Mouse (Mus musculus) forebrain, embryonic 15.5 days (tissue): ENCODE measurements around the gene Aurka. TPM values are rescaled to one million over a fixed set of nuclear protein-coding genes. Genes with fewer than 3 reads are reported as not detected.

Experiments used
- ATAC-seq: fragments of 200-750 bp; cut with Nextera tagmentation; replicated peaks from 2 replicates; pipeline ENCODE4 v1.8.0; 2017; ENCODE audit warnings: mild to moderate bottlenecking, moderate TSS enrichment, moderate library complexity
- H3K27ac ChIP-seq: fragments of 300-500 bp; sonication (generic); replicated peaks from 2 replicates; pipeline ENCODE4 v1.5.1; 2015; ENCODE audit warnings: mild to moderate bottlenecking, inconsistent platforms
- H3K27me3 ChIP-seq: fragments of 300-500 bp; sonication (generic); 2 replicates; pipeline ENCODE4 v1.6.1; 2015; ENCODE audit warnings: inconsistent platforms
- H3K36me3 ChIP-seq: fragments of 300-500 bp; sonication (generic); 2 replicates; pipeline ENCODE4 v1.6.1; 2015; ENCODE audit warnings: mild to moderate bottlenecking, inconsistent platforms
- H3K4me1 ChIP-seq: fragments of 300-500 bp; sonication (generic); 2 replicates; pipeline ENCODE4 v1.6.1; 2015; ENCODE audit warnings: inconsistent platforms
- H3K4me2 ChIP-seq: fragments of 300-500 bp; sonication (generic); replicated peaks from 2 replicates; pipeline ENCODE4 v1.6.1; 2015; ENCODE audit warnings: mild to moderate bottlenecking, inconsistent platforms
- H3K4me3 ChIP-seq: fragments of 300-500 bp; sonication (generic); 2 replicates; pipeline ENCODE4 v1.5.1; 2015; ENCODE audit warnings: mild to moderate bottlenecking, inconsistent platforms
- H3K9ac ChIP-seq: fragments of 300-500 bp; sonication (generic); replicated peaks from 2 replicates; pipeline ENCODE4 v1.6.1; 2015; ENCODE audit warnings: mild to moderate bottlenecking, inconsistent platforms
- H3K9me3 ChIP-seq: fragments of 300-500 bp; sonication (generic); 2 replicates; pipeline ENCODE4 v1.6.1; 2016; ENCODE audit warnings: inconsistent platforms
- WGBS: fragments of 180-500 bp; shearing (Covaris S2); methylation state at CpG from one replicate; pipeline ENCODE4 v1.1.7; 2015; ENCODE audit warnings: mixed read lengths; 5-methylcytosine and 5-hydroxymethylcytosine counted together
- polyA plus RNA-seq: library from polyadenylated mRNA; unstranded; fragments of >200 nt; fragmentation: Nextera tagmentation; extraction: Ambion mirVana; gene quantifications from 2 replicates; pipeline ENCODE4 v1.2.1, GENCODE M21; 2015

Gene Aurka
- polyA plus RNA-seq: 47.7 and 55.4 TPM in 2 replicates

DNA sequence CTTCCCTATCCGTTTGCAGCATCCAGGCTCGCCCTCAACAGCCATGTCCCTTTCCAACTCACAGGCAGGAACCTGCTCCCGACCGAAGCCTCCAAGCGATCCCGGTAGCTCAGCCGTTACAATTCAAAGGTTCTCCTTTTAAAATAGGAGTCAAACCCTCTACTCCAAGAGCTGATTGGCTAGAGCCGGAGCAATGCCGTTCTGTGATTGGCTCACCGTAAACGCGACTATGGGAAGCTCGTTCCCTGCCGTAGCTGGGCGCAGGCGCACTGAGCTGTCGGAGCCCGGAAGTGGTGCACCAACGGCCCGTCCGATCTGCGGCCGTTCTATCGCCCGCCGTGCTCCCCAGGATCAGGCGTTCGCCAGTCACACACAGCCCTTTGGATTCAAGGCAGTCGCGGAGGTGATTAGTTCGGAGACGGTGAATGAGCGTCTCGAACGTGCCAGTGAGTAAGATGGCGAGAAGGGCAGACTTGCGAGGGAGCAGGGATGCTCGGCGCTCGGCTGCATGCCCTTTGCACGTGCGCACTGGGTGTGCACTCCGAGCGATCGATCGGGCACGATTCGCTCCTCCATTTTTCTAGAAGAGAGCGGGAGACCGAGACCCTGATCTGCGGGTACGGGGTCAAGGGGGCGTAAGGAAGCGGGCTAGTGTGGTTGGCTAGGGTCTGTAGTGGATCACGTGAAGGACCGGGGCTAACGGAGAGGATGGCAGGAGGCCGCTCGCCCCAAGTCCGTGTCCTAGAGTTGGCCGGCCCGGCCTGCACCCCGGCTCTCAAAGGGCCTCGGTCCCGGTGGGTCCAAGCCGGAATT lies at the start of gene Aurka, which contains the start of gene Cstf1:
TSS of gene Aurka (minus strand) at position 125 of the 813 bp plus-strand sequence.
TSS of gene Cstf1 (plus strand) at position 271 of the 813 bp plus-strand sequence.
- Histone ChIP-seq H3K9ac (peak within 1 kb of the TSS; percentile 92), H3K36me3 (peaks cover 27% of the 10 kb centered on the region), H3K4me3 (peak within 1 kb of the TSS; percentile 88), H3K27ac (peak within 1 kb of the TSS; percentile 82), H3K9me3 (no peaks in the 10 kb centered on the region), H3K4me2 (peak within 1 kb of the TSS; percentile 76), H3K27me3 (no peaks in the 10 kb centered on the region), H3K4me1 (peaks cover 33% of the 10 kb centered on the region)
- under 1% methylated on average over 62 of the region's 66 CpGs for WGBS
- ATAC-seq: peak; percentile 99

- Histone ChIP-seq H3K4me3 (no peak overlapping the region), H3K27ac (no peak overlapping the region), H3K36me3 (no peaks in the 10 kb centered on the region), H3K4me1 (no peaks in the 10 kb centered on the region), H3K27me3 (no peaks in the 10 kb centered on the region), H3K9me3 (no peaks in the 10 kb centered on the region), H3K4me2 (no peak overlapping the region), H3K9ac (no peak overlapping the region)
- ATAC-seq: no peak
- 90% methylated on average over 5 of the region's 5 CpGs for WGBS
Measured at GRCm38 (mm10) chr2:172418208-172418607, 47.9 kb upstream of the Aurka start.

- Histone ChIP-seq H3K9ac (no peak overlapping the region), H3K27me3 (no peaks in the 10 kb centered on the region), H3K9me3 (no peaks in the 10 kb centered on the region), H3K27ac (no peak overlapping the region), H3K4me1 (no peaks in the 10 kb centered on the region), H3K36me3 (no peaks in the 10 kb centered on the region), H3K4me2 (no peak overlapping the region), H3K4me3 (no peak overlapping the region)
- no peak for ATAC-seq
- WGBS: 88% methylated on average over 5 of the region's 5 CpGs
Measured at GRCm38 (mm10) chr2:172416876-172417275, 46.5 kb upstream of the Aurka start.

DNA sequence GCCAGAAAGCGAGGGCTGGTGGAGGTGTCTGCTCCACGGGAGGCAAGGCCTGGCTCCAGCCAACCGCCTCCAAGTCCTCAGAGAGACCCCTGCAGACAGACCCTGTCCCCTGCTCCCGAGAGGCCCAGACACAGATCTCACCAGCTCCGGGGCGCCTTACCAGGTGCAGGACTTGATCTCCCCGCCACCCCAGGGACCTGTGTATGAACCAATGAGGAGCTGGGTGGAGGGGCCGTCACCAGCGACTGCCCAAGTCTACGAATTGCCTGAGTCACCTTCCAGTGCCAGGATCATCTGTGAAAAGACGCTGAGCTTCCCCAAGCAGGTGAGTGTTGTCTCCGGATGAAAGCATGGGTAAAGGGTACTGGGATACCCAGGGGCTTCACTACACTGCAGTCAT lies 45.9 kb upstream of the Aurka start:
- WGBS: 59% methylated on average over 12 of the region's 12 CpGs
- no peak overlapping the region for H3K4me2 ChIP-seq
- ATAC-seq: no peak

GRCm38 (mm10) chr2:172413894-172414293 lies 43.6 kb upstream of the Aurka start:
- Histone ChIP-seq H3K4me1 (no peaks in the 10 kb centered on the region), H3K27me3 (no peaks in the 10 kb centered on the region), H3K4me2 (no peak overlapping the region), H3K9ac (no peak overlapping the region), H3K4me3 (no peak overlapping the region), H3K36me3 (no peaks in the 10 kb centered on the region), H3K27ac (no peak overlapping the region), H3K9me3 (no peaks in the 10 kb centered on the region)
- ATAC-seq: no peak
- WGBS: 59% methylated on average over 5 of the region's 5 CpGs

More for the DNA sequence above, 45.9 kb upstream of the Aurka start:
- Histone ChIP-seq H3K4me1 (no peaks in the 10 kb centered on the region), H3K9ac (no peak overlapping the region), H3K36me3 (no peaks in the 10 kb centered on the region), H3K27ac (no peak overlapping the region), H3K9me3 (no peaks in the 10 kb centered on the region), H3K27me3 (no peaks in the 10 kb centered on the region), H3K4me3 (no peak overlapping the region)

GRCm38 (mm10) chr2:172413273-172413672 lies 42.9 kb upstream of the Aurka start:
- Histone ChIP-seq H3K27ac (no peak overlapping the region), H3K9ac (no peak overlapping the region), H3K27me3 (no peaks in the 10 kb centered on the region), H3K4me2 (no peak overlapping the region), H3K9me3 (no peaks in the 10 kb centered on the region), H3K4me1 (no peaks in the 10 kb centered on the region), H3K36me3 (no peaks in the 10 kb centered on the region), H3K4me3 (no peak overlapping the region)
- ATAC-seq: no peak
- WGBS: 35% methylated on average over 4 of the region's 4 CpGs

DNA sequence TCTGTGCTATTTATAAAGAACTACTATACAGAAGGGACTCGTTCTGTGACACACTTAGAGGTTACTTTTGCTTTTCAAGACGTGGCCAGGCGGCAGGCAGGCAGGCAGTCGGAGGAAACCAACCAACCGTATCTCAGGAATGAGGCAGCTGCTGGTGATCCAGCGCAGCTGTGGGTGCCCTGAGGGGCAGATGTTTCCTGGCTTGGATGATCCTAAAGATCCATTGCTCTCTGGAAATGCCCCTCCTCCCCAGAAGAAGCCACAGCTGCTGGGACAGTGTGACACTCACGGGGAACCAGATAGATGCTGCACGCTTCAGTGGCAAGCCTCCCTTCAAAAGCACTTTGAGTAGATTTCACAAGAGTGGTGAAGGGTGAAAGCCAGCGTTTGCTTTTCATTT lies 42.1 kb upstream of the Aurka start:
- Histone ChIP-seq H3K36me3 (no peaks in the 10 kb centered on the region), H3K9ac (no peak overlapping the region), H3K4me3 (no peak overlapping the region), H3K27ac (no peak overlapping the region), H3K4me1 (no peaks in the 10 kb centered on the region), H3K4me2 (no peak overlapping the region), H3K9me3 (no peaks in the 10 kb centered on the region), H3K27me3 (no peaks in the 10 kb centered on the region)
- no peak for ATAC-seq
- 12% methylated on average over 9 of the region's 9 CpGs for WGBS

DNA sequence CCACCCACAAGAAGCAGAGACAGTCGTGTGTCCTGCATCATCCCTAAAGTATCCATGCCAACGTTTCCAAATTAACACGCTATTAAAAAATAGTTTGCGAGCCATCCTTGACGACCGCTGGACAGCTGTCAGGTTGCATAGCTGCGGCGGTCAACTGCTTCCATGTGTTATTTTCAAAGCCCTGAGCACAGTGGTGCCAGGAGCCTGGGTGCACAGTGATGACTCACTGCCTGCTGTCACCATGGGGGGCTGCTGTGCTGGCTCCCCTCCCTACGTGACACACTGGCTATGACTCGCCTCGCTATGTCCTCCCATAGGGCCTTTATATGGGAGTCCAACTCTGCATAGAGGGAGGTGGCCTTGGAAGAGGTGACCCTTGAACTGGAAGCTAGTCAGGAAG lies 40.8 kb upstream of the Aurka start:
- Histone ChIP-seq H3K4me2 (no peak overlapping the region), H3K4me3 (no peak overlapping the region), H3K27me3 (no peaks in the 10 kb centered on the region), H3K27ac (no peak overlapping the region), H3K9me3 (no peaks in the 10 kb centered on the region), H3K36me3 (no peaks in the 10 kb centered on the region), H3K9ac (no peak overlapping the region), H3K4me1 (no peaks in the 10 kb centered on the region)
- ATAC-seq: no peak
- 87% methylated on average over 11 of the region's 11 CpGs for WGBS

GRCm38 (mm10) chr2:172410686-172411085 lies 40.4 kb upstream of the Aurka start:
- no peak for ATAC-seq
- H3K9ac ChIP-seq: no peak overlapping the region
- no peak overlapping the region for H3K4me2 ChIP-seq
- H3K36me3 ChIP-seq: no peaks in the 10 kb centered on the region
- no peaks in the 10 kb centered on the region for H3K9me3 ChIP-seq
- no peaks in the 10 kb centered on the region for H3K4me1 ChIP-seq
- no peaks in the 10 kb centered on the region for H3K27me3 ChIP-seq
- 88% methylated on average over 2 of the region's 2 CpGs for WGBS
- H3K27ac ChIP-seq: no peak overlapping the region
- H3K4me3 ChIP-seq: no peak overlapping the region

- Histone ChIP-seq H3K9me3 (no peaks in the 10 kb centered on the region), H3K4me2 (no peak overlapping the region), H3K27me3 (no peaks in the 10 kb centered on the region), H3K27ac (no peak overlapping the region), H3K9ac (no peak overlapping the region), H3K4me1 (no peaks in the 10 kb centered on the region), H3K4me3 (no peak overlapping the region), H3K36me3 (no peaks in the 10 kb centered on the region)
- WGBS: 84% methylated on average over 2 of the region's 2 CpGs
- ATAC-seq: no peak
Measured at GRCm38 (mm10) chr2:172407499-172407898, 37.2 kb upstream of the Aurka start.

GRCm38 (mm10) chr2:172406173-172406572 lies 35.8 kb upstream of the Aurka start:
- H3K9ac ChIP-seq: no peak overlapping the region
- no peak overlapping the region for H3K4me2 ChIP-seq
- H3K4me1 ChIP-seq: no peaks in the 10 kb centered on the region
- ATAC-seq: no peak
- WGBS: 78% methylated on average over 4 of the region's 4 CpGs
- no peak overlapping the region for H3K27ac ChIP-seq
- no peak overlapping the region for H3K4me3 ChIP-seq
- H3K27me3 ChIP-seq: no peaks in the 10 kb centered on the region
- H3K36me3 ChIP-seq: no peaks in the 10 kb centered on the region
- no peaks in the 10 kb centered on the region for H3K9me3 ChIP-seq

DNA sequence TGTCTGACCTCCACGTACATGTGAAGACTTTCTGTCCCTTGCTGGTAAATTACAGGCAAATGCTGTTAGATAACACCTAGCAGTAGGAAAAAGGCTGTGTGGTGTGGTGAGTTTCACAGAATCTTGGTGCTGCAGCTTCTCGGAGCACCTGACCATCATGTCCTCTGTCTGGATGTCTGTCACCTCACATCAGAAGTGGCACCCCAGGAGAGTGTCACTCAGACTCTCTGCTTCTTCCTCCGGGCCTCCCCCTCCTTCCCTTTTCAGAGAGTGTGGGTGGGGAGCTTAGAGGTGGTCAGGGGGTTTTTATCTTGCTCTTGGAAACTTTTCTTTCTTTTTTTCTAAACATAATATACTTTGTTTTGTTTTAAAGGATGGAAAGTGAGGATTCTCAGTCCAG lies 34.7 kb upstream of the Aurka start:
- WGBS: 81% methylated on average over 3 of the region's 3 CpGs
- ATAC-seq: no peak
- H3K9me3 ChIP-seq: no peaks in the 10 kb centered on the region
- no peak overlapping the region for H3K9ac ChIP-seq
- no peak overlapping the region for H3K27ac ChIP-seq
- no peaks in the 10 kb centered on the region for H3K36me3 ChIP-seq
- H3K4me2 ChIP-seq: no peak overlapping the region
- H3K27me3 ChIP-seq: no peaks in the 10 kb centered on the region
- H3K4me3 ChIP-seq: no peak overlapping the region
- H3K4me1 ChIP-seq: no peaks in the 10 kb centered on the region

- no peaks in the 10 kb centered on the region for H3K27me3 ChIP-seq
- ATAC-seq: no peak
- H3K4me2 ChIP-seq: no peak overlapping the region
- H3K36me3 ChIP-seq: no peaks in the 10 kb centered on the region
- H3K4me1 ChIP-seq: no peaks in the 10 kb centered on the region
- no peak overlapping the region for H3K4me3 ChIP-seq
- 60% methylated on average over 7 of the region's 7 CpGs for WGBS
- H3K27ac ChIP-seq: no peak overlapping the region
- no peaks in the 10 kb centered on the region for H3K9me3 ChIP-seq
- H3K9ac ChIP-seq: no peak overlapping the region
Measured at GRCm38 (mm10) chr2:172404239-172404638, 33.9 kb upstream of the Aurka start.
